Comparison of ENCODE assay signal across 16 mouse cellular contexts in genomic region chr16:74227285-74227684, GRCm38 (mm10).
DNase-seq lines count a peak whose midpoint lies in the region; ATAC-seq and TF ChIP-seq lines count a peak whose summit lies in the region.
"Had no signal": no experiment of that assay in that cellular context is flagged by ENCODE, and none has a peak within 500 bp of the region (broad histone marks: within the 10 kb centered on the region; RNA-seq: fewer than 3 reads in every experiment).

No protein-coding gene starts in this region.

- H3K4me2 ChIP-seq in intestine, postnatal 0 days (replicated peaks; ENCODE audit: low read depth) = no peak overlapping the region
- H3K4me2 ChIP-seq in intestine, embryonic 16.5 days (ENCODE audit: low read depth, low read length) = no peak overlapping the region
- H3K4me2 ChIP-seq in stomach, postnatal 0 days (replicated peaks; ENCODE audit: low read depth) = no peak overlapping the region
- H3K4me2 ChIP-seq: embryonic facial prominence, embryonic 13.5 days; forebrain, embryonic 15.5 days; hindbrain, embryonic 15.5 days; kidney, embryonic 15.5 days had no signal

- ATAC-seq in intestine, postnatal 0 days = no peak
- no peak for ATAC-seq in intestine, embryonic 16.5 days
- no peak for ATAC-seq in stomach, postnatal 0 days (ENCODE audit: low FRiP score, low TSS enrichment)
- ATAC-seq: forebrain, embryonic 15.5 days had no signal

- H3K4me1 ChIP-seq in intestine, postnatal 0 days (replicated peaks; ENCODE audit: control insufficient read depth, insufficient read depth, low read length) = no peaks in the 10 kb centered on the region
- no peaks in the 10 kb centered on the region for H3K4me1 ChIP-seq in intestine, embryonic 16.5 days (ENCODE audit: control insufficient read depth, insufficient read depth, low read length)
- H3K4me1 ChIP-seq in stomach, postnatal 0 days (replicated peaks; ENCODE audit: control insufficient read depth, insufficient read depth) = no peaks in the 10 kb centered on the region
- H3K4me1 ChIP-seq: forebrain, embryonic 15.5 days; hindbrain, embryonic 15.5 days had no signal

- H3K27ac ChIP-seq in intestine, postnatal 0 days (ENCODE audit: low read depth, low read length) = no peak overlapping the region
- no peak overlapping the region for H3K27ac ChIP-seq in intestine, embryonic 16.5 days (ENCODE audit: low read length)
- no peak overlapping the region for H3K27ac ChIP-seq in stomach, postnatal 0 days (replicated peaks)
- H3K27ac ChIP-seq: embryonic facial prominence, embryonic 13.5 days; forebrain, embryonic 15.5 days; hindbrain, embryonic 15.5 days; kidney, embryonic 15.5 days; liver, embryonic 14.5 days had no signal

- no peak overlapping the region for H3K9ac ChIP-seq in intestine, postnatal 0 days (ENCODE audit: low read depth, low read length)
- no peak overlapping the region for H3K9ac ChIP-seq in intestine, embryonic 16.5 days (ENCODE audit: low read depth, low read length)
- no peak overlapping the region for H3K9ac ChIP-seq in stomach, postnatal 0 days (ENCODE audit: low read length)
- H3K9ac ChIP-seq: embryonic facial prominence, embryonic 13.5 days; forebrain, embryonic 15.5 days; hindbrain, embryonic 15.5 days; kidney, embryonic 15.5 days; liver, embryonic 14.5 days had no signal

- no peaks in the 10 kb centered on the region for H3K9me3 ChIP-seq in intestine, postnatal 0 days (ENCODE audit: control insufficient read depth)
- no peaks in the 10 kb centered on the region for H3K9me3 ChIP-seq in intestine, embryonic 16.5 days (ENCODE audit: control insufficient read depth, low read length)
- H3K9me3 ChIP-seq in stomach, postnatal 0 days (ENCODE audit: control insufficient read depth, low read length) = no peaks in the 10 kb centered on the region
- H3K9me3 ChIP-seq: embryonic facial prominence, embryonic 13.5 days; hindbrain, embryonic 15.5 days; kidney, embryonic 15.5 days had no signal

- no peak for TF ChIP-seq EP300 in stomach, postnatal 0 days (optimal IDR thresholded peaks at IDR 0.05)

- H3K27me3 ChIP-seq in intestine, postnatal 0 days (replicated peaks; ENCODE audit: control insufficient read depth, insufficient read depth, low read length) = no peaks in the 10 kb centered on the region
- no peaks in the 10 kb centered on the region for H3K27me3 ChIP-seq in intestine, embryonic 16.5 days (replicated peaks; ENCODE audit: control insufficient read depth, insufficient read depth, low read length)
- H3K27me3 ChIP-seq in stomach, postnatal 0 days (ENCODE audit: control insufficient read depth, insufficient read depth, low read length) = no peaks in the 10 kb centered on the region
- H3K27me3 ChIP-seq: CH12.LX; embryonic facial prominence, embryonic 13.5 days; forebrain, embryonic 15.5 days; hindbrain, embryonic 15.5 days; kidney, embryonic 15.5 days had no signal

- H3K36me3 ChIP-seq in intestine, postnatal 0 days (ENCODE audit: control insufficient read depth, insufficient read depth) = no peaks in the 10 kb centered on the region
- H3K36me3 ChIP-seq in intestine, embryonic 16.5 days (ENCODE audit: control insufficient read depth, insufficient read depth, low read length) = no peaks in the 10 kb centered on the region
- no peaks in the 10 kb centered on the region for H3K36me3 ChIP-seq in stomach, postnatal 0 days (ENCODE audit: control insufficient read depth, insufficient read depth, low read length)
- H3K36me3 ChIP-seq: embryonic facial prominence, embryonic 13.5 days; forebrain, embryonic 15.5 days; hindbrain, embryonic 15.5 days; kidney, embryonic 15.5 days had no signal

- peak; percentile 55 for TF ChIP-seq CTCF in intestine, postnatal 0 days (IDR thresholded peaks at IDR 0.05; ENCODE audit: low read depth)
- TF ChIP-seq CTCF in stomach, postnatal 0 days (IDR thresholded peaks at IDR 0.05; ENCODE audit: low read depth) = peak; percentile 57

- H3K4me3 ChIP-seq in intestine, postnatal 0 days (ENCODE audit: low read depth, low read length) = no peak overlapping the region
- no peak overlapping the region for H3K4me3 ChIP-seq in intestine, embryonic 16.5 days (ENCODE audit: low read length)
- no peak overlapping the region for H3K4me3 ChIP-seq in stomach, postnatal 0 days (ENCODE audit: low read depth, low read length)
- H3K4me3 ChIP-seq: embryonic facial prominence, embryonic 13.5 days; forebrain, embryonic 15.5 days; hindbrain, embryonic 15.5 days; kidney, embryonic 15.5 days had no signal

- peak; percentile 6 for DNase-seq in lung, postnatal 36 days
- DNase-seq in lung, adult 18-20 months = no peak
- DNase-seq in embryo, embryonic 10 days (ENCODE audit: low spot score) = peak; percentile 32
- DNase-seq in stomach, postnatal 0 days (ENCODE audit: low spot score) = no peak
- DNase-seq in thymus, postnatal 25 days = no peak
- DNase-seq: cerebellum, adult 9-10 months; gastrocnemius, postnatal 14 days; layer of hippocampus, adult 9-11 months had no signal

Comparison
In these comparisons a context has a peak if more than half of its experiments do, and no peak if none do; other contexts are left out.
1. DNase-seq: peak in lung, postnatal 36 days (single experiment) and embryo, embryonic 10 days (single experiment); none in lung, adult 18-20 months (0 of 2), stomach, postnatal 0 days (single experiment) and thymus, postnatal 25 days (single experiment).